Mouse (Mus musculus): ENCODE data around the gene Stx16. TPM values are rescaled to one million over a fixed set of nuclear protein-coding genes. Genes with fewer than 3 reads are reported as not detected.

Stx16 gene
- total RNA-seq, 4 experiments from 2014 or later: 61.1 to 73.8 (median 70.3) TPM

- DNase-seq (ENCODE audit: low spot score in 2 of 2): no peak
Measured at GRCm38 (mm10) chr2:174123731-174124130, 47.6 kb downstream of the Stx16 start.

GRCm38 (mm10) chr2:174126522-174127375 is 50.6 kb downstream of the Stx16 start:
- DNase-seq (ENCODE audit: low spot score in 2 of 2): peak; percentile 48 to 60

GRCm38 (mm10) chr2:174127376-174127713 is 51.2 kb downstream of the Stx16 start:
- no peak for DNase-seq (ENCODE audit: low spot score in 2 of 2)

- DNase-seq (ENCODE audit: low spot score in 2 of 2): no peak
Measured at GRCm38 (mm10) chr2:174128926-174129325, 52.8 kb downstream of the Stx16 start.

- no peak for DNase-seq (ENCODE audit: low spot score in 2 of 2)
Measured at GRCm38 (mm10) chr2:174130468-174131097, 54.5 kb downstream of the Stx16 start.

- DNase-seq (ENCODE audit: low spot score in 2 of 2): no peak
Measured at GRCm38 (mm10) chr2:174132413-174132969, 56.4 kb downstream of the Stx16 start.

Other genes starting within 250 kb of the Stx16 start
- 10 to 100 TPM; 12.2 to 18.4 (median 15.6) TPM for gene Npepl1, start 34.0 kb downstream of the Stx16 start, total RNA-seq (2022)
- gene Gnas, start 208.0 kb downstream of the Stx16 start, total RNA-seq (2022): 1,000 to 10,000 TPM; 1,786 to 1,958 (median 1,837) TPM